Mouse (Mus musculus): ENCODE data around the gene Zfp827.

Gene Zfp827

GRCm38 (mm10) chr8:79227916-79228315 lies 199.7 kb downstream of the Zfp827 start:
- DNase-seq, result no peak

- DNase-seq, result no peak
Measured at GRCm38 (mm10) chr8:79229266-79229888, 201.1 kb downstream of the Zfp827 start.

- DNase-seq, result no peak
Measured at GRCm38 (mm10) chr8:79239320-79239719, 211.1 kb downstream of the Zfp827 start.

- DNase-seq, result no peak
Measured at GRCm38 (mm10) chr8:79239996-79240395, 211.8 kb downstream of the Zfp827 start.
